Mouse (Mus musculus) heart, postnatal 0 days (tissue): ENCODE measurements at regions not wholly inside any gene's neighbourhood (a gene's known extent, or its start where the extent isn't known, plus 50 kb on each side); places are given as distances from the start of the nearest gene placed in this dataset.

Source experiments
- CTCF ChIP-seq: IDR thresholded peaks from 2 replicates; pipeline ENCODE4 v1.5.1; 2016; ENCODE audit warnings: antibody characterized with exemption, control low read depth, low read depth
- EP300 ChIP-seq: IDR thresholded peaks from 2 replicates; pipeline ENCODE4 v1.6.1; 2016; ENCODE audit warnings: antibody characterized with exemption, low read depth

DNA sequence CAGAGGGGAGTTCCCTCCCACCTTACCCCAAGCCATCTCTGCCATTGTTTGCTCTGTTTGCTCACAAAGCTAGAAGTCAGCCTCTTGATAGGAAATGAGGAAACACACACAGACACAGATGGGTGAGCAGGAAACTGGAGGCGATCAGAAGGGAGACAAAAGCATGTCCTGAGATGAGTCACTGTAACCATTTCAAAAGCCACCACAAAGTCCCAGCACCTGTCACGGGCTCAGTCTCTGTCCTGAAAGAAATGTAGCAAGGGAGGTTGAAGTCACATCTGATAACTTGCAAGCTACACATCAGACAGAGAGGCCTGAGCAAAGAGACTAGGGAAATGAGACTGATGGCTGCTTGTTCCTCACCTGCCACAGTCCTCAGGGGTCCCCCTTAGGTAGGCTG lies 89.6 kb upstream of the Egln3 start:
- TF ChIP-seq CTCF (no peak), EP300 (no peak)
